Mouse (Mus musculus): ENCODE results near the gene Cnot4.
A peak's percentile ranks its signal among the peaks of the same experiment; 100 is the strongest.

Gene Cnot4

GRCm38 (mm10) chr6:35033341-35033740 lies 100.2 kb downstream of the Cnot4 start:
- no peak for DNase-seq (ENCODE audit: low spot score in 2 of 2)

- DNase-seq (ENCODE audit: low spot score in 2 of 2), result no peak
These were observed 100.8 kb downstream of the Cnot4 start for GRCm38 (mm10) chr6:35032704-35033103.

GRCm38 (mm10) chr6:35030811-35031210 lies 102.7 kb downstream of the Cnot4 start:
- DNase-seq (ENCODE audit: low spot score in 2 of 2), result no peak

- DNase-seq (ENCODE audit: low spot score in 2 of 2), result no peak
These were observed 103.3 kb downstream of the Cnot4 start for GRCm38 (mm10) chr6:35030226-35030625.

- DNase-seq (ENCODE audit: low spot score in 2 of 2), result no peak
These were observed 105.5 kb downstream of the Cnot4 start for GRCm38 (mm10) chr6:35028023-35028422.

- no peak for DNase-seq (ENCODE audit: low spot score in 2 of 2)
These were observed 106.3 kb downstream of the Cnot4 start for GRCm38 (mm10) chr6:35027257-35027656.

- no peak for DNase-seq (ENCODE audit: low spot score in 2 of 2)
These were observed 116.9 kb downstream of the Cnot4 start for GRCm38 (mm10) chr6:35016624-35017023.

GRCm38 (mm10) chr6:35011953-35012352 lies 121.6 kb downstream of the Cnot4 start:
- DNase-seq (ENCODE audit: low spot score in 2 of 2), result no peak

GRCm38 (mm10) chr6:35010705-35011104 lies 122.8 kb downstream of the Cnot4 start:
- DNase-seq (ENCODE audit: low spot score in 2 of 2), result no peak

- no peak for DNase-seq (ENCODE audit: low spot score in 2 of 2)
These were observed 131.3 kb downstream of the Cnot4 start for GRCm38 (mm10) chr6:35002261-35002669.

- DNase-seq (ENCODE audit: low spot score in 2 of 2), result no peak
These were observed 134.4 kb downstream of the Cnot4 start for GRCm38 (mm10) chr6:34999101-34999500.

- DNase-seq (ENCODE audit: low spot score in 2 of 2), result no peak
These were observed 137.0 kb downstream of the Cnot4 start for GRCm38 (mm10) chr6:34996496-34996895.

- peak; percentile 74 to 87 for DNase-seq (ENCODE audit: low spot score in 2 of 2)
These were observed 138.3 kb downstream of the Cnot4 start for GRCm38 (mm10) chr6:34995265-34995681.

- peak in 1 of 2 experiments; percentile 17 for DNase-seq (ENCODE audit: low spot score in 2 of 2)
These were observed 138.8 kb downstream of the Cnot4 start for GRCm38 (mm10) chr6:34994692-34995091.

GRCm38 (mm10) chr6:34989263-34989662 lies 144.3 kb downstream of the Cnot4 start:
- DNase-seq (ENCODE audit: low spot score in 2 of 2), result no peak

- DNase-seq (ENCODE audit: low spot score in 2 of 2), result no peak
These were observed 145.3 kb downstream of the Cnot4 start, which contains the start of gene Slc23a4 for GRCm38 (mm10) chr6:34988081-34988761. Gene Slc23a4, minus strand, starts transcription at chr6:34988404.

- DNase-seq (ENCODE audit: low spot score in 2 of 2), result no peak
These were observed 146.4 kb downstream of the Cnot4 start for GRCm38 (mm10) chr6:34987085-34987645.

- no peak for DNase-seq (ENCODE audit: low spot score in 2 of 2)
These were observed 152.9 kb downstream of the Cnot4 start for GRCm38 (mm10) chr6:34980661-34981060.

GRCm38 (mm10) chr6:34979291-34979690 lies 154.2 kb downstream of the Cnot4 start:
- DNase-seq (ENCODE audit: low spot score in 2 of 2), result no peak

Measured in spleen, postnatal 10 days (tissue).